12 mouse cellular contexts compared by ENCODE assay signal in the genomic region with DNA sequence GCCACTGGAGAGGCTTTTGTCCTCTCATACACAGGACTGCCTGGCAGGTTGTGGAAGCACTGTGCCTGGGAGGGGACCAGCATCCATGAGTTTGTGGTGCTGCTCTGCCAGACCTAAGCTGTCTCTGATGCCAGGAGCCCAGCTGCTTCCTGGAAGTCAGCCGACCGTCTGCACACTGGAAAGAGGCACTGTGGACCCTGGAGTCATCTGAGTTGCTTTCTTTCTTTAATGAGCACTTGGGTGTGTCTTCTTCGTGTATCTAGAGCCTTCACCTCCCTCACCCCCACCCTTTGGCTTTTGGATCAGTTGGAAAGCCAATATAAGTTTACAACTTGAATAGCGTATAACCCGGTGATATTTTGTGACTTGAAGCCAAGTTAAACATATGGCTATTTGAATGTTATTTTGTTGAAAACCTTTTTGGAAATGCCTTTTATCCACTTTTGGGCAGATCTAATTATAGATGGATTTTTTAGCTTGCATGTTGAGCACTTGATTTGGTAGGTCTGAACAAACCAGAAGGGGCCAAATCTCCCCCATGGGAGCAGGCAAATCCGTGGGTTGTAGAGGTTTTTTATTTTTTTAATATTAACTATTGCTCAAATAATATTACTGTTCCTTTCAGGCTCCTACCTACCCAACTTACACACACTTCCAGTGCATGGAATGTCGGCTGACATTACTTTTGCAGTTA.
DNase-seq lines count a peak whose midpoint lies in the region; ATAC-seq and TF ChIP-seq lines count a peak whose summit lies in the region.
"Had no signal": no experiment of that assay in that cellular context is flagged by ENCODE, and none has a peak within 500 bp of the region (broad histone marks: within the 10 kb centered on the region; RNA-seq: fewer than 3 reads in every experiment).

No protein-coding gene starts in this region.

- H3K4me3 ChIP-seq in heart, embryonic 10.5 days = no peak overlapping the region
- H3K4me3 ChIP-seq in heart, embryonic 12.5 days = no peak overlapping the region
- H3K4me3 ChIP-seq in lung, embryonic 14.5 days (ENCODE audit: low read depth, low read length) = no peak overlapping the region
- no peak overlapping the region for H3K4me3 ChIP-seq in lung, adult 2 months (replicated peaks; ENCODE audit: extremely low read depth, low read depth, low read length)
- no peak overlapping the region for H3K4me3 ChIP-seq in intestine, embryonic 15.5 days (replicated peaks)
- H3K4me3 ChIP-seq: embryonic facial prominence, embryonic 15.5 days; liver, embryonic 15.5 days; neural tube, embryonic 12.5 days had no signal

- peaks cover 12% of the 10 kb centered on the region; the same call in 1 of the 2 replicates for H3K27me3 ChIP-seq in heart, embryonic 10.5 days (ENCODE audit: insufficient read depth, poor library complexity, severe bottlenecking)
- peaks cover 7% of the 10 kb centered on the region for H3K27me3 ChIP-seq in heart, embryonic 12.5 days (replicated peaks)
- no peaks in the 10 kb centered on the region for H3K27me3 ChIP-seq in lung, embryonic 14.5 days (ENCODE audit: insufficient read depth, low read length)
- no peaks in the 10 kb centered on the region for H3K27me3 ChIP-seq in intestine, embryonic 15.5 days (replicated peaks)
- H3K27me3 ChIP-seq: embryonic facial prominence, embryonic 15.5 days; liver, embryonic 15.5 days; neural tube, embryonic 12.5 days had no signal

- H3K4me1 ChIP-seq in heart, embryonic 10.5 days = no peaks in the 10 kb centered on the region
- no peaks in the 10 kb centered on the region for H3K4me1 ChIP-seq in heart, embryonic 12.5 days (replicated peaks)
- H3K4me1 ChIP-seq in lung, embryonic 14.5 days (ENCODE audit: insufficient read depth) = no peaks in the 10 kb centered on the region
- no peaks in the 10 kb centered on the region for H3K4me1 ChIP-seq in lung, adult 2 months (ENCODE audit: control insufficient read depth, insufficient read depth, low read length)
- H3K4me1 ChIP-seq in intestine, embryonic 15.5 days (replicated peaks) = 0 out of 2 replicates have a peak, but pooled peaks cover 5% of the 10 kb centered on the region
- H3K4me1 ChIP-seq: liver, embryonic 15.5 days; neural tube, embryonic 12.5 days had no signal

- no peak overlapping the region for H3K4me2 ChIP-seq in heart, embryonic 12.5 days
- no peak overlapping the region for H3K4me2 ChIP-seq in lung, embryonic 14.5 days
- H3K4me2 ChIP-seq in intestine, embryonic 15.5 days (replicated peaks) = no peak overlapping the region
- H3K4me2 ChIP-seq: embryonic facial prominence, embryonic 15.5 days; liver, embryonic 15.5 days; neural tube, embryonic 12.5 days had no signal

- H3K9ac ChIP-seq in heart, embryonic 12.5 days = no peak overlapping the region
- H3K9ac ChIP-seq in lung, embryonic 14.5 days = no peak overlapping the region
- H3K9ac ChIP-seq in intestine, embryonic 15.5 days = no peak overlapping the region
- H3K9ac ChIP-seq: embryonic facial prominence, embryonic 15.5 days; liver, embryonic 15.5 days; neural tube, embryonic 12.5 days had no signal

- no peak for TF ChIP-seq CTCF in lung, embryonic 14.5 days (IDR thresholded peaks at IDR 0.05; ENCODE audit: low read depth)
- no peak for TF ChIP-seq CTCF in lung, adult 2 months (IDR thresholded peaks at IDR 0.05; ENCODE audit: insufficient read depth, low read length)

- no peak for ATAC-seq in heart, embryonic 12.5 days (ENCODE audit: insufficient number of reproducible peaks, low FRiP score)
- no peak for ATAC-seq in lung, embryonic 14.5 days (ENCODE audit: insufficient read depth)
- ATAC-seq in intestine, embryonic 15.5 days = peak; percentile 63; the same call in 1 of the 2 replicates
- ATAC-seq: inflammation-experienced regulatory T-cells, adult 6 months had no signal

- peak; percentile 67 for DNase-seq in heart, embryonic 10.5 days (ENCODE audit: low spot score)
- DNase-seq in lung, embryonic 14.5 days = peak; percentile 23
- DNase-seq in lung, adult 2 months = no peak
- DNase-seq in cerebellum, adult 18-20 months = peak; percentile 58 to 62
- DNase-seq in adrenal gland, adult (ENCODE audit: inconsistent age in 2 of 2, low spot score in 1 of 2) = no peak
- no peak for DNase-seq in embryo, embryonic 10 days (ENCODE audit: low spot score)

- TF ChIP-seq POLR2A in lung, adult 2 months (IDR thresholded peaks at IDR 0.05; ENCODE audit: borderline replicate concordance, extremely low read depth, low read depth, low read length) = no peak

- 78% methylated on average over 7 of the region's 7 CpGs for WGBS in heart, embryonic 10.5 days
- WGBS in heart, embryonic 12.5 days = 68% methylated on average over 7 of the region's 7 CpGs
- 52% methylated on average over 7 of the region's 7 CpGs for WGBS in lung, embryonic 14.5 days
- 41% methylated on average over 7 of the region's 7 CpGs for WGBS in lung, adult 2 months
- 51% methylated on average over 7 of the region's 7 CpGs for WGBS in intestine, embryonic 15.5 days

- H3K9me3 ChIP-seq in heart, embryonic 10.5 days = no peaks in the 10 kb centered on the region
- no peaks in the 10 kb centered on the region for H3K9me3 ChIP-seq in heart, embryonic 12.5 days (replicated peaks)
- no peaks in the 10 kb centered on the region for H3K9me3 ChIP-seq in lung, embryonic 14.5 days (ENCODE audit: low read depth, low read length)
- no peaks in the 10 kb centered on the region for H3K9me3 ChIP-seq in intestine, embryonic 15.5 days
- H3K9me3 ChIP-seq: embryonic facial prominence, embryonic 15.5 days; liver, embryonic 15.5 days; neural tube, embryonic 12.5 days had no signal

- no peak overlapping the region for H3K27ac ChIP-seq in heart, embryonic 10.5 days
- no peak overlapping the region for H3K27ac ChIP-seq in heart, embryonic 12.5 days (ENCODE audit: poor library complexity, severe bottlenecking)
- no peak overlapping the region for H3K27ac ChIP-seq in lung, embryonic 14.5 days (ENCODE audit: low read depth)
- H3K27ac ChIP-seq in intestine, embryonic 15.5 days = no peak overlapping the region
- H3K27ac ChIP-seq: embryonic facial prominence, embryonic 15.5 days; liver, embryonic 15.5 days; neural tube, embryonic 12.5 days had no signal

- no peaks in the 10 kb centered on the region for H3K36me3 ChIP-seq in heart, embryonic 10.5 days
- H3K36me3 ChIP-seq in heart, embryonic 12.5 days = no peaks in the 10 kb centered on the region
- no peaks in the 10 kb centered on the region for H3K36me3 ChIP-seq in lung, embryonic 14.5 days (ENCODE audit: insufficient read depth)
- no peaks in the 10 kb centered on the region for H3K36me3 ChIP-seq in intestine, embryonic 15.5 days
- H3K36me3 ChIP-seq: embryonic facial prominence, embryonic 15.5 days; liver, embryonic 15.5 days; neural tube, embryonic 12.5 days had no signal

Comparison
In these comparisons a context has a peak if more than half of its experiments do, and no peak if none do; other contexts are left out.
1. DNase-seq: peak in heart, embryonic 10.5 days (single experiment), lung, embryonic 14.5 days (single experiment) and cerebellum, adult 18-20 months (2 of 2); none in lung, adult 2 months (single experiment), adrenal gland, adult (0 of 2) and embryo, embryonic 10 days (single experiment).